Mouse (Mus musculus) liver, postnatal 0 days (tissue): ENCODE data around the gene Btbd35f13. TPM values are rescaled to one million over a fixed set of nuclear protein-coding genes. Genes with fewer than 3 reads are reported as not detected.
"Not testable (repeated sequence)": the region's sequence is repeated elsewhere in the genome, so short reads cannot be mapped to it uniquely, and the experiment has no call there.

Experiments
- ATAC-seq: fragments of 200-750 bp; cut with Nextera tagmentation; 2 replicates; pipeline ENCODE4 v1.8.0; 2017; ENCODE audit warnings: mild to moderate bottlenecking, moderate library complexity
- DNase-seq: peaks from one replicate; pipeline ENCODE4 v3.0.0-alpha.2; 2016
- H3K27ac ChIP-seq: fragments of 300-500 bp; sonication (generic); 2 replicates; pipeline ENCODE4 v1.5.1; 2014; ENCODE audit warnings: antibody characterized with exemption, moderate library complexity, mild to moderate bottlenecking, low read depth
- H3K27me3 ChIP-seq: fragments of 300-500 bp; sonication (generic); 2 replicates; pipeline ENCODE4 v1.6.1; 2014; ENCODE audit warnings: low read length, control low read depth, mixed read lengths; ENCODE audit not compliant: insufficient read depth
- H3K36me3 ChIP-seq: fragments of 300-500 bp; sonication (generic); replicated peaks from 2 replicates; pipeline ENCODE4 v1.6.1; 2014; ENCODE audit warnings: mild to moderate bottlenecking, control low read depth, low read length, moderate library complexity, mixed read lengths; ENCODE audit not compliant: insufficient read depth
- H3K4me1 ChIP-seq: fragments of 300-500 bp; sonication (generic); 2 replicates; pipeline ENCODE4 v1.6.1; 2014; ENCODE audit warnings: antibody characterized with exemption, mild to moderate bottlenecking, control low read depth; ENCODE audit not compliant: insufficient read depth
- H3K4me2 ChIP-seq: fragments of 300-500 bp; sonication (generic); 2 replicates; pipeline ENCODE4 v1.6.1; 2014; ENCODE audit warnings: low read depth, mild to moderate bottlenecking, low read length, moderate library complexity, mixed read lengths
- H3K4me3 ChIP-seq: fragments of 300-500 bp; sonication (generic); 2 replicates; pipeline ENCODE4 v1.5.1; 2014; ENCODE audit warnings: low read depth, low read length
- H3K9ac ChIP-seq: fragments of 300-500 bp; sonication (generic); replicated peaks from 2 replicates; pipeline ENCODE4 v1.6.1; 2014; ENCODE audit warnings: mild to moderate bottlenecking, moderate library complexity
- H3K9me3 ChIP-seq: fragments of 300-500 bp; sonication (generic); 2 replicates; pipeline ENCODE4 v1.6.1; 2016; ENCODE audit warnings: mild to moderate bottlenecking, control low read depth, low read length, mixed read lengths
- WGBS: fragments of 180-500 bp; shearing (Covaris S2); extraction: QIAGEN DNeasy Blood & Tissue Kit; methylation state at CpG from one replicate; pipeline ENCODE4 v1.1.7; 2014; ENCODE audit not compliant: insufficient replicate concordance; 5-methylcytosine and 5-hydroxymethylcytosine counted together
- polyA plus RNA-seq: library from polyadenylated mRNA; unstranded; fragments of >200 nt; fragmentation: Nextera tagmentation; extraction: Ambion mirVana; gene quantifications from 2 replicates; pipeline ENCODE4 v1.2.1, GENCODE M21; 2015

The Btbd35f13 gene
- polyA plus RNA-seq, result not detected in 2 replicates

- not testable (repeated sequence) for H3K9ac ChIP-seq, H3K4me1 ChIP-seq, H3K27ac ChIP-seq, H3K4me2 ChIP-seq, H3K27me3 ChIP-seq, DNase-seq, ATAC-seq, H3K9me3 ChIP-seq, H3K36me3 ChIP-seq, H3K4me3 ChIP-seq
- WGBS, result 63% methylated on average over 2 of the region's 3 CpGs
These were observed at the start of gene Btbd35f13 for GRCm38 (mm10) chrX:33656872-33657271. Gene Btbd35f13, plus strand, starts transcription at chrX:33657172.

- not testable (repeated sequence) for H3K9me3 ChIP-seq, H3K4me2 ChIP-seq, DNase-seq, H3K36me3 ChIP-seq, H3K4me1 ChIP-seq, H3K9ac ChIP-seq, ATAC-seq, H3K27me3 ChIP-seq, H3K4me3 ChIP-seq, H3K27ac ChIP-seq
- WGBS, result no CpG with 5 or more reads among the region's 3 CpGs
These were observed 45.3 kb downstream of the Btbd35f13 start, which contains the start of gene Btbd35f14 for GRCm38 (mm10) chrX:33702249-33702648. Gene Btbd35f14, minus strand, starts transcription at chrX:33702349.

Other genes with a start within 250 kb of the Btbd35f13 start
- not detected in 2 replicates for gene Btbd35f15, start 79.9 kb upstream of the Btbd35f13 start, polyA plus RNA-seq
- gene Btbd35f14, start 45.2 kb downstream of the Btbd35f13 start, polyA plus RNA-seq, result not detected in 2 replicates